In the genomic region with DNA sequence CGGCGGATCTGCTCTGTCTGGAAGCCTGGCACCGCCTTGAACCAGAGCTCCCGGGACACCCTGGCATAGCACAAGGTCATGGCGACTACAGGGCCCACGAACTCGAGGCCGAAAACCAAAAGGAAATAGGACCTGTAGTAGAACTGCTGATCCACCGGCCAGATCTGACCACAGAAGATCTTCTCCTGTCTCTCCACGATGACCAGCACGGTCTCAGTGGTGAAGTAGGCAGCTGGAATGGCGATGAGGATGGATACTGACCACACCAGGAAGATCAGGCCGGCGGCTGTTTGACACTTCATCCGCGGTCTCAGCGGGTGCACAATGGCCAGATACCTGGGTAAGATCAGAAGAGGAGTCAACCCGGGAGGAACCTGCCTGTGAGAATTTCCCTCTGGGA, we compare ENCODE assay signal across 22 mouse cellular contexts. TPM values are rescaled to one million over a fixed set of nuclear protein-coding genes. Genes with fewer than 3 reads are reported as not detected.
DNase-seq lines count a peak whose midpoint lies in the region; ATAC-seq and TF ChIP-seq lines count a peak whose summit lies in the region.
"Had no signal": no experiment of that assay in that cellular context is flagged by ENCODE, and none has a peak within 500 bp of the region (broad histone marks: within the 10 kb centered on the region; RNA-seq: fewer than 3 reads in every experiment).

No protein-coding gene starts in this region.

- DNase-seq in heart, adult 11 months = peak; percentile 87
- DNase-seq in heart, postnatal 36 days = no peak
- DNase-seq in liver, embryonic 14.5 days (ENCODE audit: low read depth in 3 of 3, low spot score in 3 of 3) = no peak
- DNase-seq in liver = no peak
- DNase-seq in ES-E14 (ENCODE audit: low read depth, low spot score) = no peak
- no peak for DNase-seq in layer of hippocampus, adult 8-10 months (ENCODE audit: low spot score in 2 of 2)
- DNase-seq: adrenal gland, adult 2 months; adrenal gland, postnatal 25 days; B cell, adult 2 months; cerebellum, adult 18-20 months; cerebellum, postnatal 10 days; forebrain, postnatal 0 days; gastrocnemius, postnatal 14 days; heart, postnatal 4 days had no signal

- H3K9ac ChIP-seq in liver, embryonic 14.5 days (replicated peaks) = no peak overlapping the region
- H3K9ac ChIP-seq in ES-E14 (ENCODE audit: insufficient read depth, low read depth, low read length, poor library complexity, severe bottlenecking) = no peak overlapping the region
- H3K9ac ChIP-seq: forebrain, embryonic 13.5 days; forebrain, postnatal 0 days; heart, embryonic 12.5 days; hindbrain, embryonic 12.5 days had no signal

- intact Hi-C loops in heart, postnatal 36 days (cut with DNase I) = no loop called here

- in situ Hi-C loops in ES-E14 (cut with MboI; ENCODE audit: low sequenced_read_pairs in 2 of 2, unreplicated experiment in 2 of 2) = no loop called here

- peak overlapping the region; percentile 99; the same call in 1 of the 2 replicates for H3K27ac ChIP-seq in liver, embryonic 14.5 days
- H3K27ac ChIP-seq in ES-E14 (ENCODE audit: insufficient read depth, low read depth, low read length, poor library complexity, severe bottlenecking) = no peak overlapping the region
- H3K27ac ChIP-seq: embryonic facial prominence, embryonic 10.5 days; forebrain, embryonic 13.5 days; hindbrain, embryonic 12.5 days had no signal

- no peak for TF ChIP-seq CTCF in liver, embryonic 14.5 days (IDR thresholded peaks at IDR 0.05; ENCODE audit: low read depth)

- 76% methylated on average over 18 of the region's 18 CpGs for WGBS in liver, embryonic 14.5 days (ENCODE audit: insufficient replicate concordance)

- no peaks in the 10 kb centered on the region for H3K9me3 ChIP-seq in liver, embryonic 14.5 days (ENCODE audit: control insufficient read depth, low read length)
- peaks cover 15% of the 10 kb centered on the region for H3K9me3 ChIP-seq in megakaryocyte, embryonic 14.5 days
- no peaks in the 10 kb centered on the region for H3K9me3 ChIP-seq in ES-E14 (ENCODE audit: control insufficient read depth, insufficient read depth, low read depth, low read length)
- H3K9me3 ChIP-seq: embryonic facial prominence, embryonic 10.5 days; forebrain, embryonic 13.5 days; heart, embryonic 12.5 days; hindbrain, embryonic 12.5 days had no signal

- no peaks in the 10 kb centered on the region for H3K27me3 ChIP-seq in liver, embryonic 14.5 days (ENCODE audit: control insufficient read depth, insufficient read depth, low read length)
- H3K27me3 ChIP-seq in megakaryocyte, embryonic 14.5 days (replicated peaks) = peaks cover 49% of the 10 kb centered on the region
- H3K27me3 ChIP-seq: forebrain, embryonic 13.5 days; hindbrain, embryonic 12.5 days had no signal

- no peak overlapping the region for H3K4me3 ChIP-seq in liver, embryonic 14.5 days (ENCODE audit: insufficient read depth in 1 of 2, low read depth in 2 of 2, low read length in 2 of 2)
- peak overlapping the region; percentile 29 for H3K4me3 ChIP-seq in megakaryocyte, embryonic 14.5 days (replicated peaks)
- H3K4me3 ChIP-seq in ES-E14 (ENCODE audit: insufficient read depth in 1 of 2, low read depth in 1 of 2, low read length in 2 of 2, poor library complexity in 1 of 2, severe bottlenecking in 1 of 2) = peak overlapping the region; percentile 41 to 50; a peak in 1 of 4 replicates
- H3K4me3 ChIP-seq: embryonic facial prominence, embryonic 10.5 days; forebrain, embryonic 13.5 days; heart, embryonic 12.5 days; hindbrain, embryonic 12.5 days had no signal

- no peak overlapping the region for H3K4me2 ChIP-seq in liver, embryonic 14.5 days (ENCODE audit: low read depth)
- H3K4me2 ChIP-seq: forebrain, embryonic 13.5 days; hindbrain, embryonic 12.5 days had no signal

- H3K4me1 ChIP-seq in liver, embryonic 14.5 days (replicated peaks; ENCODE audit: control insufficient read depth in 2 of 2, insufficient read depth in 2 of 2, low read length in 1 of 2) = peaks cover 48 to 50% of the 10 kb centered on the region in 2 experiments
- H3K4me1 ChIP-seq in megakaryocyte, embryonic 14.5 days = peaks cover 52% of the 10 kb centered on the region
- 0 out of 4 replicates have a peak, but pooled peaks cover 0 to 3% of the 10 kb centered on the region in 2 experiments for H3K4me1 ChIP-seq in ES-E14 (ENCODE audit: control insufficient read depth in 2 of 2, insufficient read depth in 2 of 2, low read length in 2 of 2, poor library complexity in 1 of 2)

- H3K36me3 ChIP-seq in liver, embryonic 14.5 days (replicated peaks; ENCODE audit: control insufficient read depth, insufficient read depth, low read depth) = no peaks in the 10 kb centered on the region; the same call in none of the 2 replicates
- peaks cover 28% of the 10 kb centered on the region for H3K36me3 ChIP-seq in megakaryocyte, embryonic 14.5 days (replicated peaks; ENCODE audit: low read length)
- no peaks in the 10 kb centered on the region for H3K36me3 ChIP-seq in ES-E14 (ENCODE audit: control insufficient read depth, insufficient read depth, low read length, poor library complexity, severe bottlenecking)
- H3K36me3 ChIP-seq: embryonic facial prominence, embryonic 10.5 days; heart, embryonic 12.5 days; hindbrain, embryonic 12.5 days had no signal

- TF ChIP-seq EP300 in liver, embryonic 14.5 days (IDR thresholded peaks at IDR 0.05; ENCODE audit: low read depth) = no peak

- ATAC-seq in liver, embryonic 14.5 days (ENCODE audit: insufficient read depth) = no peak
- ATAC-seq in megakaryocyte, adult 5-6 weeks (ENCODE audit: poor library complexity, severe bottlenecking) = no peak
- ATAC-seq: CD4-positive, CD25-positive, alpha-beta regulatory T cell, adult 4 months; forebrain, embryonic 13.5 days; forebrain, postnatal 0 days; hindbrain, embryonic 16.5 days had no signal

TF ChIP-seq in ES-E14, 5 proteins besides CTCF, POLR2A, EP300 and RAD21:
- TF ChIP-seq ZNF384 (IDR thresholded peaks at IDR 0.05; ENCODE audit: low read depth, low read length) (no peak), HCFC1 (IDR thresholded peaks at IDR 0.05; ENCODE audit: borderline replicate concordance, insufficient read depth, low read length) (no peak), MAFK (IDR thresholded peaks at IDR 0.05; ENCODE audit: insufficient read depth, low read depth, low read length) (no peak), ZC3H11A (IDR thresholded peaks at IDR 0.05; ENCODE audit: borderline replicate concordance, low read depth, low read length) (no peak), CHD2 (IDR thresholded peaks at IDR 0.05; ENCODE audit: low read depth, low read length) (no peak)

RNA-seq across cellular contexts. Expression of a gene that starts 9.0 kb away (rescaled TPM):
- under 1 TPM; 0.43 to 0.50 TPM for total RNA-seq in heart, postnatal 36 days (2021)
- polyA plus RNA-seq in liver, embryonic 14.5 days (2012; rRNA removed) = 2.9 TPM in 2 replicates
- polyA plus RNA-seq in liver, embryonic 14.5 days (2014; fragmentation: Nextera tagmentation; extraction: Ambion mirVana) = 4.6 and 4.9 TPM in 2 replicates
- 0.51 and 1.1 TPM in 2 replicates for polyA plus RNA-seq in megakaryocyte, embryonic 14.5 days (2012; ENCODE audit: insufficient read depth, low replicate concordance)
- total RNA-seq in megakaryocyte, adult 5-6 weeks (2015) = 0.11 and 0.29 TPM in 2 replicates
- 0.08 and 0.26 TPM in 2 replicates for total RNA-seq in megakaryocyte, adult 5-6 weeks (2017)
- total RNA-seq in ES-E14 (2012; rRNA removed) = 0.36 and 0.58 TPM in 2 replicates
- 1 to 10 TPM in 1 of 4 experiments, under 1 TPM in 1, not detected in 2; 0.11 to 1.1 TPM for total RNA-seq in layer of hippocampus, adult 8-10 months (2022)

RNA-seq across cellular contexts. Expression of a gene that starts 48.5 kb away (rescaled TPM):
- total RNA-seq in heart, postnatal 36 days (2021) = 1 to 10 TPM; 3.0 to 3.7 TPM
- 1.2 and 1.5 TPM in 2 replicates for polyA plus RNA-seq in liver, embryonic 14.5 days (2012; rRNA removed)
- polyA plus RNA-seq in liver, embryonic 14.5 days (2014; fragmentation: Nextera tagmentation; extraction: Ambion mirVana) = 2.3 and 2.6 TPM in 2 replicates
- 8.3 TPM in 1 of 2 replicates, not detected in the other for polyA plus RNA-seq in megakaryocyte, embryonic 14.5 days (2012; ENCODE audit: insufficient read depth, low replicate concordance)
- 27.9 and 35.5 TPM in 2 replicates for total RNA-seq in megakaryocyte, adult 5-6 weeks (2015)
- 74.4 TPM in 2 replicates for total RNA-seq in megakaryocyte, adult 5-6 weeks (2017)
- total RNA-seq in ES-E14 (2012; rRNA removed) = 0.11 and 0.13 TPM in 2 replicates
- 1 to 10 TPM; 2.9 to 8.9 (median 5.9) TPM for total RNA-seq in layer of hippocampus, adult 8-10 months (2022)

Comparison
In these comparisons a context has a peak if more than half of its experiments do, and no peak if none do; other contexts are left out.
1. H3K4me3 ChIP-seq: peak in megakaryocyte, embryonic 14.5 days (single experiment) and ES-E14 (2 of 2); none in liver, embryonic 14.5 days (0 of 2).